Mouse (Mus musculus) c-Kit-positive CD71-positive TER-119-negative erythroid progenitor cells, embryonic 14.5 days (primary cell): ENCODE measurements around the gene Ptcd3.
"Not testable (repeated sequence)": the region's sequence is repeated elsewhere in the genome, so short reads cannot be mapped to it uniquely, and the experiment has no call there.

Source experiments
- DNase-seq: peaks from one replicate; pipeline ENCODE4 v3.0.0-alpha.2; 2013; ENCODE audit warnings: low read depth

Ptcd3 gene

GRCm38 (mm10) chr6:71908481-71909381, at the start of gene Ptcd3, which contains the start of gene Polr1a:
Gene Ptcd3 (minus strand): TSS chr6:71908750.
Gene Polr1a (plus strand): TSS chr6:71909053.
- peak; percentile 90 for DNase-seq

GRCm38 (mm10) chr6:71951192-71951591, 42.6 kb upstream of the Ptcd3 start:
- DNase-seq, result no peak

- DNase-seq, result no peak
These were observed 42.0 kb upstream of the Ptcd3 start for GRCm38 (mm10) chr6:71950592-71950991.

- DNase-seq, result no peak
These were observed 41.2 kb upstream of the Ptcd3 start for GRCm38 (mm10) chr6:71949721-71950120.

- no peak for DNase-seq
These were observed 37.6 kb upstream of the Ptcd3 start for GRCm38 (mm10) chr6:71946121-71946520.

- DNase-seq, result no peak
These were observed 36.6 kb upstream of the Ptcd3 start for GRCm38 (mm10) chr6:71945101-71945500.

GRCm38 (mm10) chr6:71940912-71941311, 32.4 kb upstream of the Ptcd3 start:
- no peak for DNase-seq

GRCm38 (mm10) chr6:71935737-71936136, 27.2 kb upstream of the Ptcd3 start:
- DNase-seq, result no peak

- DNase-seq, result no peak
These were observed 25.6 kb upstream of the Ptcd3 start for GRCm38 (mm10) chr6:71934081-71934556.

GRCm38 (mm10) chr6:71932347-71932746, 23.8 kb upstream of the Ptcd3 start:
- DNase-seq, result no peak

GRCm38 (mm10) chr6:71930830-71931437, 22.4 kb upstream of the Ptcd3 start:
- DNase-seq, result no peak

- DNase-seq, result no peak
These were observed 21.5 kb upstream of the Ptcd3 start for GRCm38 (mm10) chr6:71930053-71930452.

GRCm38 (mm10) chr6:71927911-71928310, 19.4 kb upstream of the Ptcd3 start:
- DNase-seq, result no peak

GRCm38 (mm10) chr6:71925233-71925632, 16.7 kb upstream of the Ptcd3 start:
- not testable (repeated sequence) for DNase-seq

- DNase-seq, result no peak
These were observed 12.2 kb upstream of the Ptcd3 start for GRCm38 (mm10) chr6:71920752-71921151.

GRCm38 (mm10) chr6:71911686-71912450, 3.3 kb upstream of the Ptcd3 start:
- DNase-seq, result no peak

GRCm38 (mm10) chr6:71909840-71910239, 1.3 kb upstream of the Ptcd3 start:
- DNase-seq, result no peak

GRCm38 (mm10) chr6:71909384-71909783, 834 bp upstream of the Ptcd3 start:
- no peak for DNase-seq

- DNase-seq, result peak; percentile 41
These were observed 781 bp downstream of the Ptcd3 start for GRCm38 (mm10) chr6:71907702-71908235.

GRCm38 (mm10) chr6:71893263-71893662, 15.3 kb downstream of the Ptcd3 start:
- DNase-seq, result no peak

- DNase-seq, result no peak
These were observed 30.4 kb downstream of the Ptcd3 start for GRCm38 (mm10) chr6:71877965-71878760.
